Mouse (Mus musculus): Measurements from ENCODE around the gene Ctf1.

DNA sequence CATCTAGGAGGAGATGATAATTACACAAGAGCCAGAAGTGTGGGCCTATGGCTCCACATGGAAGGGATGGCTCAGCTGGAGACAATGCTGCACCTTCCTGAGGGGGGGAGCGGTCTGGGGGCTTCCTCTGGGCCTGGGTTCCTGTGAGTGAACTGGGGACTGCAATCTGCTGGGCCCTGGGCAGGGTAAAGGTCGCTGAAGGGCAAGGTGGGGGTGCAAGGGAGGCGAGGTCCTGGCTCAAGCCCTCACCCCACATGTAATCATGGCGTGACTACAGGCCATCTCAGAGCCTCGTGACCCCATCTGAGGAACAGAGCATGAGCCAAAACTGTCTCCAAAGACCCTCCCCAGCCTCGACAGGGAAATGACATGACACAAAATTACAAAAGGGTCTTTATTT is 7.9 kb upstream of the Ctf1 start:
- TF ChIP-seq CTCF (IDR thresholded peaks at IDR 0.05; ENCODE audit: control insufficient read depth, insufficient read depth, low read length) (no peak), POLR2A (IDR thresholded peaks at IDR 0.05; ENCODE audit: borderline replicate concordance, control insufficient read depth, low read depth, low read length) (no peak)

All from bone marrow, adult 2 months (tissue).